Mouse (Mus musculus) liver, embryonic 14.5 days (tissue): ENCODE results near the gene Kifc1.

Experiments used
- CTCF ChIP-seq: IDR thresholded peaks from 2 replicates; pipeline ENCODE4 v1.5.1; 2016; ENCODE audit warnings: antibody characterized with exemption, low read depth, control low read depth
- EP300 ChIP-seq: IDR thresholded peaks from 2 replicates; pipeline ENCODE4 v1.6.1; 2016; ENCODE audit warnings: antibody characterized with exemption, low read depth

DNA sequence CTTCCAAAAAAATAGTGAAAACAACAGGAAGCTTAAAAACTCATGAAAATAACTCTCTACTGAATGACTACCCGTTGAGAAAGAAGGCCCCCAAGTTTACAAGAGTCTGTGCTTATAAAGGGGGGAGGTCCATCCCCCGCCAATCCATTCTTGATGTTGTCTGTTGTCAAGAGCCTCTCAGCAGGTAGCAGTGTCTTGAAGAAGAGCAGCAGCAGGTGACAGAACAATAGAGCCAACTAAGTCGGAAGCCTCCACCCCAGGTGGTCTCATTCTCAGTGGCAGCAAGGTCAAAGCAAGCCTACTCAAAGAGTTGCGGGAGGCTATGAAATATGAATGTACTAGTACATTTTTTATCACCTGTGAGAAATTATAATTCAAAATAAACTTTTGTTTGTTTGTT, 32.6 kb downstream of the Kifc1 start:
- TF ChIP-seq CTCF = no peak
- TF ChIP-seq EP300 = no peak
